Mouse (Mus musculus) E14TG2a.4 (cell line): Measurements from ENCODE around the gene Clpx.

Experiments
- CTCF ChIP-seq: conservative IDR thresholded peaks from 2 replicates; pipeline ENCODE4 v1.5.1; 2014; ENCODE audit warnings: low read length
- NANOG ChIP-seq: IDR thresholded peaks from 2 replicates; pipeline ENCODE4 v1.6.1; 2014; ENCODE audit warnings: borderline replicate concordance, low read length, mixed read lengths

DNA sequence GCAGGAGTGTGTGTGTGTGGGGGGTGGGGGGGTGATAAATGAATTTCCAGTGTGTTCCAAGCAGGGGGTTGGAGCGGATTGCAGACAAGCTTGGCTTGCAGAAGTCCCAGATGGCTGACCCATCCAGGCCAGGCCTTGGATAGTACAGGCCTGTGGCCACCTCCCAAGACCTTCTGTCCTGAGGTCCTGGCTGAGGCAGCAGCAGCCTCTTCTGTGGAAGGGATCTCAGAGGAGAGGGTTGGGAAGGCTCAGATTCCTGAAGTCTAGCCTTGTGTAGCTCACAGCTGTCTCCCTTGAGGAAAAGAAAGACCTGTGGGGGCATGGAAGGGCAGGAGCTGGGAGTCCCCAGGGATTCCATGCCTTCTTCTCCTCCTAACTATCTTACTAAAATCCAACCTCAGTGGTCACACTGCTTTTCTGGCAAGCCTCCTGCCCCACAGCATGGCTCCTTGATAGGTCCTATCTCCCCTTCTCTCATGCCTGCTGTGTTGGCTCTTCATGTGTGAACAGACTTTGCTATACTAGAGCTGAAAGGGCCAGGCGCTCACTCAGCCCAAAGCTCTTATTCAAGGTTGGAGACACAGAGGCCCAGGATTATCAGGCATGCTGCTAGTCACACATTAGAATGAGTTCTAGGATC is 32.3 kb upstream of the Clpx start:
- TF ChIP-seq CTCF (no peak), NANOG (no peak)
